Comparison of ENCODE assay signal across 8 mouse cellular contexts in genomic region chrX:135975226-135975552, GRCm38 (mm10). TPM values are rescaled to one million over a fixed set of nuclear protein-coding genes. Genes with fewer than 3 reads are reported as not detected.
A peak's percentile ranks its signal among the peaks of the same experiment; 100 is the strongest.
DNase-seq lines count a peak whose midpoint lies in the region; ATAC-seq lines count a peak whose summit lies in the region.

No protein-coding gene starts in this region.

- H3K27ac ChIP-seq in embryonic facial prominence, embryonic 10.5 days (replicated peaks): no peak overlapping the region
- H3K27ac ChIP-seq in heart, embryonic 13.5 days (replicated peaks): no peak overlapping the region

- no peaks in the 10 kb centered on the region for H3K4me1 ChIP-seq in embryonic facial prominence, embryonic 10.5 days
- no peaks in the 10 kb centered on the region for H3K4me1 ChIP-seq in heart, embryonic 13.5 days

- DNase-seq in ES-CJ7 (ENCODE audit: low read depth, low spot score): peak; percentile 54
- DNase-seq in adrenal gland, postnatal 25 days: peak; percentile 59
- DNase-seq in embryonic facial prominence, embryonic 10.5 days (ENCODE audit: low spot score): peak; percentile 69
- DNase-seq in layer of hippocampus, adult 9-10 months (ENCODE audit: low spot score): peak; percentile 81
- peak; percentile 69 for DNase-seq in lung, postnatal 14 days
- DNase-seq in right cerebral cortex, adult 18-20 months: peak; percentile 81
- DNase-seq in urinary bladder, postnatal 10 days (ENCODE audit: low spot score): peak; percentile 10

- H3K4me2 ChIP-seq in heart, embryonic 13.5 days: peak overlapping the region; percentile 53

- H3K36me3 ChIP-seq in embryonic facial prominence, embryonic 10.5 days (replicated peaks): peaks cover 5% of the 10 kb centered on the region; the same call in 1 of the 2 replicates
- H3K36me3 ChIP-seq in heart, embryonic 13.5 days: peaks cover 12% of the 10 kb centered on the region; the same call in 1 of the 2 replicates

- H3K9ac ChIP-seq in heart, embryonic 13.5 days: no peak overlapping the region

- H3K9me3 ChIP-seq in embryonic facial prominence, embryonic 10.5 days: no peaks in the 10 kb centered on the region
- no peaks in the 10 kb centered on the region for H3K9me3 ChIP-seq in heart, embryonic 13.5 days

- H3K4me3 ChIP-seq in embryonic facial prominence, embryonic 10.5 days: no peak overlapping the region
- no peak overlapping the region for H3K4me3 ChIP-seq in heart, embryonic 13.5 days

- WGBS in embryonic facial prominence, embryonic 10.5 days: 26% methylated on average over 8 of the region's 8 CpGs
- WGBS in heart, embryonic 13.5 days: 18% methylated on average over 8 of the region's 8 CpGs

- H3K27me3 ChIP-seq in embryonic facial prominence, embryonic 10.5 days (replicated peaks; ENCODE audit: low read depth, poor library complexity, severe bottlenecking): no peaks in the 10 kb centered on the region
- H3K27me3 ChIP-seq in heart, embryonic 13.5 days (replicated peaks): no peaks in the 10 kb centered on the region

- no peak for ATAC-seq in heart, embryonic 13.5 days (ENCODE audit: extremely low read depth, insufficient number of reproducible peaks, low FRiP score, low TSS enrichment)

RNA-seq across cellular contexts. Expression of gene Arxes2, which starts 18.4 kb away (rescaled TPM):
- total RNA-seq in adrenal gland, postnatal 25 days (2021): 23.5 and 25.4 TPM in 2 replicates
- 89.6 and 91.8 TPM in 2 replicates for polyA plus RNA-seq in embryonic facial prominence, embryonic 10.5 days (2016; fragmentation: Nextera tagmentation; extraction: Ambion mirVana)
- 69.2 and 80.4 TPM in 2 replicates for polyA plus RNA-seq in heart, embryonic 13.5 days (2015; fragmentation: Nextera tagmentation; extraction: Ambion mirVana)

RNA-seq across cellular contexts. Expression of gene Arxes1, which starts 58.0 kb away (rescaled TPM):
- total RNA-seq in adrenal gland, postnatal 25 days (2021): 4.0 and 5.5 TPM in 2 replicates
- polyA plus RNA-seq in embryonic facial prominence, embryonic 10.5 days (2016; fragmentation: Nextera tagmentation; extraction: Ambion mirVana): 36.0 and 40.5 TPM in 2 replicates
- 29.2 and 29.5 TPM in 2 replicates for polyA plus RNA-seq in heart, embryonic 13.5 days (2015; fragmentation: Nextera tagmentation; extraction: Ambion mirVana)

Comparison
In these comparisons a context has a peak if more than half of its experiments do, and no peak if none do; other contexts are left out.
1. DNase-seq: peak in every context shown above with its lines; median percentile 81 in layer of hippocampus, adult 9-10 months; 81 in right cerebral cortex, adult 18-20 months; 69 in embryonic facial prominence, embryonic 10.5 days; 69 in lung, postnatal 14 days; 59 in adrenal gland, postnatal 25 days; 54 in ES-CJ7; 10 in urinary bladder, postnatal 10 days.